Mouse (Mus musculus): ENCODE results near the gene Braf.

Gene Braf

GRCm38 (mm10) chr6:39554888-39555647 is 170.2 kb downstream of the Braf start:
- DNase-seq, result no peak
